Mouse (Mus musculus): ENCODE measurements at regions not wholly inside any gene's neighbourhood (a gene's known extent, or its start where the extent isn't known, plus 50 kb on each side); places are given as distances from the start of the nearest gene placed in this dataset.

GRCm38 (mm10) chr12:71725140-71725539 is 105.7 kb upstream of the Daam1 start:
- Histone ChIP-seq H3K4me3 (ENCODE audit: control insufficient read depth, insufficient read depth, low read length) (no peak overlapping the region), H3K27ac (ENCODE audit: control insufficient read depth, insufficient read depth, low read length) (no peak overlapping the region), H3K36me3 (ENCODE audit: control insufficient read depth, insufficient read depth, low read length) (no peaks in the 10 kb centered on the region), H3K27me3 (ENCODE audit: control insufficient read depth, insufficient read depth, low read length) (no peaks in the 10 kb centered on the region), H3K4me1 (replicated peaks; ENCODE audit: control insufficient read depth, insufficient read depth, low read length) (no peaks in the 10 kb centered on the region)
- 74% methylated on average over 5 of the region's 5 CpGs for WGBS
- TF ChIP-seq POLR2A (IDR thresholded peaks at IDR 0.05; ENCODE audit: control insufficient read depth, extremely low read depth, insufficient read depth, low read length, poor library complexity) (no peak), CTCF (IDR thresholded peaks at IDR 0.05; ENCODE audit: borderline replicate concordance, control insufficient read depth, extremely low read depth, insufficient read depth, low read length, poor library complexity) (no peak)
- no peak for DNase-seq

GRCm38 (mm10) chr12:71725713-71726336 is 105.1 kb upstream of the Daam1 start:
- no peak for DNase-seq
- H3K27ac ChIP-seq (ENCODE audit: control insufficient read depth, insufficient read depth, low read length) = no peak overlapping the region
- TF ChIP-seq CTCF (IDR thresholded peaks at IDR 0.05; ENCODE audit: borderline replicate concordance, control insufficient read depth, extremely low read depth, insufficient read depth, low read length, poor library complexity) = no peak
- no peak for TF ChIP-seq POLR2A (IDR thresholded peaks at IDR 0.05; ENCODE audit: control insufficient read depth, extremely low read depth, insufficient read depth, low read length, poor library complexity)
- H3K36me3 ChIP-seq (ENCODE audit: control insufficient read depth, insufficient read depth, low read length) = no peaks in the 10 kb centered on the region
- no peaks in the 10 kb centered on the region for H3K27me3 ChIP-seq (ENCODE audit: control insufficient read depth, insufficient read depth, low read length)
- H3K4me3 ChIP-seq (ENCODE audit: control insufficient read depth, insufficient read depth, low read length) = no peak overlapping the region
- H3K4me1 ChIP-seq (replicated peaks; ENCODE audit: control insufficient read depth, insufficient read depth, low read length) = no peaks in the 10 kb centered on the region
- 94% methylated on average over 4 of the region's 4 CpGs for WGBS

DNA sequence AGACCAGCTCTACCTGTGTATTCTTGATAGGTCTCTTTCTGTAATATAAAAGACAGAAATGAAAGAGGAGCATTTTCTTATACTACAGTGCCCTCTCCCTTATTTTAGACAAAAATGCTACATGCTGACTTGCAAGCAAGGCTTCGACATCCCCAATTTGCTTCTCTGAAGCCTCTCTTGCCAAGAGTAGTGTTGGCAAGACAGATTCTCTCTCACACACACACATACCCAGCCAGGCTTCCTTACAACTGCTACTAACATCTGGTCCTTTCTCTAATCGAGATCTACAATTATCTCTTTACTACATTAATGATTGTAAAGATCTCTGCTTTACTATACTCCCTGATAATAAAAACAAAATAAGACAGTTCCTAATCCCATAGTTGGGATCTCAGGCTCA is 87.5 kb upstream of the Daam1 start:
- Histone ChIP-seq H3K4me3 (ENCODE audit: control insufficient read depth, insufficient read depth, low read length) (no peak overlapping the region), H3K4me1 (replicated peaks; ENCODE audit: control insufficient read depth, insufficient read depth, low read length) (no peaks in the 10 kb centered on the region), H3K27ac (ENCODE audit: control insufficient read depth, insufficient read depth, low read length) (no peak overlapping the region), H3K36me3 (ENCODE audit: control insufficient read depth, insufficient read depth, low read length) (no peaks in the 10 kb centered on the region), H3K27me3 (ENCODE audit: control insufficient read depth, insufficient read depth, low read length) (no peaks in the 10 kb centered on the region)
- 85% methylated on average over 2 of the region's 2 CpGs for WGBS
- DNase-seq = no peak
- TF ChIP-seq POLR2A (IDR thresholded peaks at IDR 0.05; ENCODE audit: control insufficient read depth, extremely low read depth, insufficient read depth, low read length, poor library complexity) (no peak), CTCF (IDR thresholded peaks at IDR 0.05; ENCODE audit: borderline replicate concordance, control insufficient read depth, extremely low read depth, insufficient read depth, low read length, poor library complexity) (no peak)

DNA sequence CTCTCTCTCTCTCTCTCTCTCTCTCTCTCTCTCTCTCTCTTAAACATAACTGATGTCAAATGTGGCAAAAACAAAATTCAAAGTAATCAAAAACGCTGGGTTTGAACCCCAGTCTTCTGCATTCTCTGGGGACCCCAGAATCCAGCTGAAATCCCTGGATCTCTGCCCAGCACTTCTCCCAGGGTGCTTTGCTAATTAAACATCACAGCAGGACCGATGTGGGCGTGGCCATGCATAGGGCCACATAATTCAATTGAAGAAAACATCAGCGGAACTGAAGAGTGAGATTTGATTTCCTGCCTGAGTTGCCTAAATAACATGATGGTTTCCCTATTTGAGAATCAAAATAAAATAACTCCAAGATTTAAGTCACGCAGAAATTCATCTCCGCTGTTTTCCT is 84.9 kb upstream of the Daam1 start:
- DNase-seq = no peak
- Histone ChIP-seq H3K4me3 (ENCODE audit: control insufficient read depth, insufficient read depth, low read length) (no peak overlapping the region), H3K4me1 (replicated peaks; ENCODE audit: control insufficient read depth, insufficient read depth, low read length) (no peaks in the 10 kb centered on the region), H3K27ac (ENCODE audit: control insufficient read depth, insufficient read depth, low read length) (no peak overlapping the region), H3K36me3 (ENCODE audit: control insufficient read depth, insufficient read depth, low read length) (no peaks in the 10 kb centered on the region), H3K27me3 (ENCODE audit: control insufficient read depth, insufficient read depth, low read length) (no peaks in the 10 kb centered on the region)
- TF ChIP-seq CTCF (IDR thresholded peaks at IDR 0.05; ENCODE audit: borderline replicate concordance, control insufficient read depth, extremely low read depth, insufficient read depth, low read length, poor library complexity) (no peak), POLR2A (IDR thresholded peaks at IDR 0.05; ENCODE audit: control insufficient read depth, extremely low read depth, insufficient read depth, low read length, poor library complexity) (no peak)
- 83% methylated on average over 6 of the region's 6 CpGs for WGBS

GRCm38 (mm10) chr12:71747386-71747785 is 83.5 kb upstream of the Daam1 start:
- H3K4me1 ChIP-seq (replicated peaks; ENCODE audit: control insufficient read depth, insufficient read depth, low read length) = no peaks in the 10 kb centered on the region
- no peaks in the 10 kb centered on the region for H3K27me3 ChIP-seq (ENCODE audit: control insufficient read depth, insufficient read depth, low read length)
- 93% methylated on average over 10 of the region's 10 CpGs for WGBS
- no peak overlapping the region for H3K4me3 ChIP-seq (ENCODE audit: control insufficient read depth, insufficient read depth, low read length)
- no peak for DNase-seq
- no peak overlapping the region for H3K27ac ChIP-seq (ENCODE audit: control insufficient read depth, insufficient read depth, low read length)
- no peak for TF ChIP-seq POLR2A (IDR thresholded peaks at IDR 0.05; ENCODE audit: control insufficient read depth, extremely low read depth, insufficient read depth, low read length, poor library complexity)
- no peak for TF ChIP-seq CTCF (IDR thresholded peaks at IDR 0.05; ENCODE audit: borderline replicate concordance, control insufficient read depth, extremely low read depth, insufficient read depth, low read length, poor library complexity)
- H3K36me3 ChIP-seq (ENCODE audit: control insufficient read depth, insufficient read depth, low read length) = no peaks in the 10 kb centered on the region

DNA sequence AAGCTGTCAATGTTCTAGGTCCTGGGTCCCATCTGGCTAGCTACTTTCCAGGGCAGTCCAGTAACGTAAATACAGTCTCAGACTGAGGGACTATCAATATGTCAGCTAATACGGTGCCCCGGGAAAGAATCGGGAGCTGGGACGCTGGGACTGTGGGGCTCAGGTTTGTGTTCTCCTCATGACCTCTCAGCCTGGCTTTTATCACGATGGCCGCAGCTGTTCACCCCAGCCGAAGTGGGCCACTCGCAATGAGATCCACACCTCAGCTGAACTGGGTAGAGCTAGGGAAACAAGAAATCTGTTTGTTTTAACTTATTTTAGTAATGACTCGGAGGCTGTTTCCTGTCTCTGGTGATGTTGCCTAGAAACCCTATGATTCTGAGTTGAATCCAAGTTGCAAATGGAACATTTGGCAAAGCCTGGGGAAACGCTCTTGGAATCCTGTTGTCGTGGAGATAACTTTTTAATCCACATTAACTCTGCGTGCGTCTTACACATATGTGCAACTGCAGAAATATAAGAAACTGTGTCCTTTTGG is 83.0 kb upstream of the Daam1 start:
- Histone ChIP-seq H3K27me3 (ENCODE audit: control insufficient read depth, insufficient read depth, low read length) (no peaks in the 10 kb centered on the region), H3K4me3 (ENCODE audit: control insufficient read depth, insufficient read depth, low read length) (no peak overlapping the region), H3K4me1 (replicated peaks; ENCODE audit: control insufficient read depth, insufficient read depth, low read length) (no peaks in the 10 kb centered on the region), H3K27ac (ENCODE audit: control insufficient read depth, insufficient read depth, low read length) (no peak overlapping the region), H3K36me3 (ENCODE audit: control insufficient read depth, insufficient read depth, low read length) (no peaks in the 10 kb centered on the region)
- no peak for TF ChIP-seq CTCF (IDR thresholded peaks at IDR 0.05; ENCODE audit: borderline replicate concordance, control insufficient read depth, extremely low read depth, insufficient read depth, low read length, poor library complexity)
- TF ChIP-seq POLR2A (IDR thresholded peaks at IDR 0.05; ENCODE audit: control insufficient read depth, extremely low read depth, insufficient read depth, low read length, poor library complexity) = no peak
- DNase-seq = no peak
- WGBS = 89% methylated on average over 14 of the region's 14 CpGs

GRCm38 (mm10) chr12:71748731-71749130 is 82.1 kb upstream of the Daam1 start:
- no peaks in the 10 kb centered on the region for H3K4me1 ChIP-seq (replicated peaks; ENCODE audit: control insufficient read depth, insufficient read depth, low read length)
- no peak overlapping the region for H3K27ac ChIP-seq (ENCODE audit: control insufficient read depth, insufficient read depth, low read length)
- no peaks in the 10 kb centered on the region for H3K36me3 ChIP-seq (ENCODE audit: control insufficient read depth, insufficient read depth, low read length)
- no peak for DNase-seq
- WGBS = 49% methylated on average over 4 of the region's 4 CpGs
- TF ChIP-seq CTCF (IDR thresholded peaks at IDR 0.05; ENCODE audit: borderline replicate concordance, control insufficient read depth, extremely low read depth, insufficient read depth, low read length, poor library complexity) (no peak), POLR2A (IDR thresholded peaks at IDR 0.05; ENCODE audit: control insufficient read depth, extremely low read depth, insufficient read depth, low read length, poor library complexity) (no peak)
- no peak overlapping the region for H3K4me3 ChIP-seq (ENCODE audit: control insufficient read depth, insufficient read depth, low read length)
- no peaks in the 10 kb centered on the region for H3K27me3 ChIP-seq (ENCODE audit: control insufficient read depth, insufficient read depth, low read length)
